Mouse (Mus musculus) left cerebral cortex, postnatal 10 days (tissue): ENCODE data around the gene Hoxd10. TPM values are rescaled to one million over a fixed set of nuclear protein-coding genes. Genes with fewer than 3 reads are reported as not detected.

Experiments
- DNase-seq, 2 experiments: peaks; one replicate each; pipeline ENCODE4 v3.0.0; 2021 to 2022; ENCODE audit warnings: low spot score in 2 of 2, mixed read lengths in 1 of 2; ENCODE audit errors: extremely low spot score in 1 of 2
- intact Hi-C: fragments of 180-260 bp; cut with DNase I; formaldehyde crosslinking; loops from one replicate; pipeline ENCODE4 v1.15.1; 2025
- total RNA-seq, 2 experiments: library from RNA; stranded (reverse); gene quantifications; 2 replicates each; pipeline ENCODE4 v1.2.3; 2021

Hoxd10 gene
- total RNA-seq, 2 experiments from 2014 or later, result not detected

GRCm38 (mm10) chr2:74714156-74714789 lies 22.5 kb downstream of the Hoxd10 start:
- intact Hi-C loops, result no loop called here
- DNase-seq, result no peak

- intact Hi-C loops, result loop anchor here (5.0 kb wide), 3 partner anchors 247 to 422 kb away; no protein-coding TSS in a partner anchor
- no peak for DNase-seq
Measured at GRCm38 (mm10) chr2:74714881-74715280, 23.2 kb downstream of the Hoxd10 start.

- intact Hi-C loops, result loop anchor here (5.0 kb wide), 3 partner anchors 247 to 422 kb away; no protein-coding TSS in a partner anchor
- DNase-seq, result peak; percentile 33 to 87
Measured at GRCm38 (mm10) chr2:74715504-74716241, 23.9 kb downstream of the Hoxd10 start.

DNA sequence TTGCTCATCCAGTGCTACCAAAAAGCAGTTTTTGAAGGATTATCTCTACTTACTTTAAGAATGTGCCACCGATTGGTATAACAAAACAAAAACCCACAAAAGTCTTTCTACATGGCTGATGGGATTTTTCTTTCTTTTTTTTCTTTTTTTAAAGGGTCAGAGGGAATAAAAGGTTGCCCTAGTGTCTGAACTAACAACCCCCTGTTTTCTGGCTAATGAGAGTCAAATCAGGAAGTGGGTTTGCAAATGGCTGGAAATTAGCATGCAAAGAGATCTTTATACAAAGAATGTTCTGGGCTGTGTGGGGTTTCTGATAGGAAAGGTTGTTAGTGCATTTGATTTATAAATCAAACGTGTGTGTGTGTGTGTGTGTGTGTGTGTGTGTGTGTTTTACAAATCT lies 28.7 kb downstream of the Hoxd10 start:
- no peak for DNase-seq
- intact Hi-C loops, result no loop called here

DNA sequence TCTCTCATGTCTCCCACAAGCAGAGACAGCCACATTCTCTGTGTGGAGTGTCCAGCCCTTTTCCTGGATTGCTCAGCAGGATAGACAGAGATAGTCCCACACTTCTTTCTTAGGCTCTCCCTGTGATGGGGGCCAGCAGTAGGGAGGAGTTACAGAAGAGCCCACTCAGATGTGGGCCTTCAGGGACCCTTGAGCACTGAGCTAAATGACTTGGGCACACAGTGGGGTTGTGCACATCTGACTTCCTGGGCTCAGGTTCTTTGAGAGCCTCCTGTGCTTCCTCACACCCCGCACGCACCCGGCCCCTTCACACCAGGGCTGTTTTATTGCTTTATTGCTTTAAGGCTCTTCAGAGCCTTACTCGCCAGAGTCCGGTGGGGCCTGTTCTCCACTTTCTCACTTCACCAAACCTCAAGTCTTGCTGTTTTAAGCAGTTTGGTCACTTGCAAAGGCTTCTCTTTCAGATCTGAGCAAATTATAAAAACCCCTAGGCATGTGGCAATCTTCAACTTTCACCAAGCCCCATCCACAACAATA lies 29.3 kb downstream of the Hoxd10 start:
- DNase-seq, result no peak
- intact Hi-C loops, result no loop called here

DNA sequence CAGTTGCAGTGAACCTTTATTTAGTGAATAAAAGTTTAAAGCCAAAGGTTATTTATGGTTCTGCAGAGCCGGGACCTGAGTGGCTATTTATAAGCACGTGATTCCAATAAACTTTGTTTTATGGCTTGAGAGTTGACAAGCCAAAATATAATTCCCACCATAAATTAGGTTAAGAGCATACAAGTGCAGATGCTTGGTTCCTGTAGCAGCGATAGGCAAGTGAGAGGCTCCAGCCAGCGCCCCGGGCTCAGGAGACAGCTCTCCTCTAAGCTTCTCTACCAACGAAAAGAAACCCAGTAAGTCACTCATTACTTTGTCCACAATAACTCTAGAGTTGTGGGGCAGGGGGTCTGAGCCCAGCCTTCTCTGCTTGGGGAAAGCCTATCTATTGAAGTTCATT lies 30.2 kb downstream of the Hoxd10 start:
- DNase-seq, result no peak
- intact Hi-C loops, result no loop called here

- intact Hi-C loops, result no loop called here
- no peak for DNase-seq
Measured at GRCm38 (mm10) chr2:74722949-74723348, 31.2 kb downstream of the Hoxd10 start.

GRCm38 (mm10) chr2:74724244-74725015 lies 32.7 kb downstream of the Hoxd10 start:
- intact Hi-C loops, result no loop called here
- no peak for DNase-seq

- DNase-seq, result no peak
- intact Hi-C loops, result no loop called here
Measured at GRCm38 (mm10) chr2:74725171-74725570, 33.4 kb downstream of the Hoxd10 start.

DNA sequence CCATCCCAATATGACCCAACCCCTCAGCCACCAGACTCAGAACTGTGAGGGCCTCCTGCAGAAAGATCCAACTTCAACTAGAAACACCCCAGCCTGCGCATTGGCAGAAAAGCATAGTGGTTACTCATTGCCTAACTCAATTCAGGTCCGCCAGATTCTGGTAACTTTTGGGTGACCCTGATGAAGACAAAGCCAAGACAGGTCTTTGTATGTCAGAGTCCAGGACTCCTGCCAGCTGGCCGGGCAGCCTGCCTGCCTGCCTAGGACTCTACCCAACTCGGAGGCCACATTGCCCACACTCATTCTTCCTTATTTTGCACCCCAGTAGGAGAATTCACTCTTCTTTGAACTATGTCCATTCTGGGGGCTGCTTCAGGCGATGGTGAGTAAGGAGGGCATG lies 34.8 kb downstream of the Hoxd10 start, which contains the start of gene Gm28230:
TSS of gene Gm28230 (plus strand) at position 178 of the 400 bp plus-strand sequence.
- DNase-seq, result no peak
- intact Hi-C loops, result no loop called here

- intact Hi-C loops, result no loop called here
- DNase-seq, result no peak
Measured at GRCm38 (mm10) chr2:74726973-74727639, 35.4 kb downstream of the Hoxd10 start.

- intact Hi-C loops, result no loop called here
- no peak for DNase-seq
Measured at GRCm38 (mm10) chr2:74727640-74728302, 36.0 kb downstream of the Hoxd10 start.

- intact Hi-C loops, result no loop called here
- no peak for DNase-seq
Measured at GRCm38 (mm10) chr2:74728303-74728680, 36.6 kb downstream of the Hoxd10 start.

- no peak for DNase-seq
- intact Hi-C loops, result no loop called here
Measured at GRCm38 (mm10) chr2:74730331-74730730, 38.6 kb downstream of the Hoxd10 start.

DNA sequence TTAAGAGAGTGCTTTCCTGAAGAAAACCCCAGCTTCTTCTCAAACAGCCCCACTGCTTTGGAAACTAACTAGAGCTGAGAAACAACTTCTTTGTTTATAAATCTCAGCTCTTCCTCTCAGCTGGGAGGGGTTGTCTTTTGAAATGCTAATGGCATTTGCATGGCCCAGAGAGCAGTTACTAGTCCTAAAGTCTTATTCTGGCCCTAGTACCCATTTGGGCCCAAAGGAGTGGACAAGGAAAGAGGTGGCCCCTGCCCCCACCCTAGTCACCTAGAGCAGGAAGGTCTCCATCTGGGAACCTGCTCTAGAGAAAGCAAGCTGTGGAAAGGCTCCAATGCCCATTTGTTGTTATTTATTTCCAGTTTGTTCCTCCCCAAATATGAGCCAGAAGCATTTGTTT lies 39.3 kb downstream of the Hoxd10 start:
- DNase-seq, result no peak
- intact Hi-C loops, result no loop called here

DNA sequence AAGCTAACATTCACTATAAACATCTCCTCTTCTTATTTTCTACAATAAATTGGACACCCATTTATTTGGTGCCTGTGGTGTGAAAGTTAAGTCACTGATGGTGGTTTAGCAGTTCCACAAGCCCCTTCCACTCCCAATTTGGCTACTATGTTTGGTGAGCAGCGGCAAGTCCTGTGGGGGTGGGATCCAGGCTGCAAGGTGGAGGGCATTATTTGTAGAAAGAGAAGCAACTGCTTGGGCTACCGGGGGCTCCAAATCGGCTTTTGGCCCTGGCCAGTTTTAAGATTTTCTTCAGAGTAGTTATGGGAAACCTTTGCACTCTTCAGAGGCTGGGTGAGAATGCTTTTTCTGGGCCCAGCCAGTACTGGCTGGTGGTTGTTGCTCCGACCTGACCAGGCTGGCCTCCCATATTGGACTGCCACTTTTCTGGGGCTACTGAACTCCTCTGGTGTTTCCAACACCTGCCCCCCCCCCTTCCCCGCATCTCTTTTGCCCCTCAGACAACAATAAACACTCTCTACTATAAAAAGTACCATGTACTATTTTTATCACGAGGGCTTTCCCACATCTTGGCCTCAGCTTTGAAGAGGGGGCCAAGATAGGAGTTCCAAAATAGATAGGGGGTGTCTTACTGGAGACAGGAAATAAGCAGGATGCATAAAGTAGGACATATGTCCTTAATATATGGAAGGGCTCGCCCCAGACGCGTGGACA lies 40.2 kb downstream of the Hoxd10 start:
- intact Hi-C loops, result no loop called here
- no peak for DNase-seq

DNA sequence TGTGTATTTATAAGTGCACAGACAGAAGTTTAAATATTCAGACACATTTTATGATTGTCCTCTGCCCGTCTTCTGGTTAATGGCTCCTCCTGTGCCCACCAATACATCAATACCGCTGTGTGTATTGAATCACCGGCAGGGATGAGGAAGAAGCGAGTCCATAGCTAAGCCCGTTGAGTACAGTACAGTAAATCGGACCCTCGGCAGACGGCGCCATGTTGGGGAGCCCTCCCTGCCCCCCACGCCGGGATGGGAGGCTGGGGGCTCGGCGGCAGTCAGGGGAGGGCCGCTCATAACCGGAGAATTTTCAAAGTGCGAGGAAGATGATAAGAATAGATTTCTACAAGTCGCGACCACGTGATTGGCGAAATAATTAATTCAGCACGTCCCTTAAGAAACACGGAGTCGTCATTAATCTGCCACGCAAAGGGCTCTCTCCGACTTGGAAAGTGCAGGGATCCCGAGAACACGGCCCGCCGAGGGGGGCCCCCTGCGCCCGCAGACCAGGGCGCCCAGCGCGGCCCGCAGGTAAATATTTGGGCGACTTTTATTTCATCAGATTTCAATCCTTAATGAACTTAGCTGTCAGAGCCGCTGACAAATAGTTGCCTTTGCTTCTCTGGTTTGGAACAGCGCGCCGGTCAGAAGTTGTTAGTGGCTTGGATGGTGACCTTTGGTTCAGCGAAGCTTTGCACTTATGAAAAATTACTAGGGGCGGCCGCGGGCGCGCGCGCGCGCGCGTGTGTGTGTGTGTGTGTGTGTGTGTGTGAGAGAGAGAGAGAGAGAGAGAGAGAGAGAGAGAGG lies 41.0 kb downstream of the Hoxd10 start:
- intact Hi-C loops, result no loop called here
- DNase-seq, result no peak
